Mouse (Mus musculus) CD8-positive naive resting alpha-beta T cell, adult 2 months (primary cell): Measurements from ENCODE around the gene Eml6.

Experiments
- DNase-seq, 2 experiments: peaks; one replicate each; pipeline ENCODE4 v3.0.0; 2022; ENCODE audit warnings: low read depth in 2 of 2, low spot score in 2 of 2

Eml6 gene

DNA sequence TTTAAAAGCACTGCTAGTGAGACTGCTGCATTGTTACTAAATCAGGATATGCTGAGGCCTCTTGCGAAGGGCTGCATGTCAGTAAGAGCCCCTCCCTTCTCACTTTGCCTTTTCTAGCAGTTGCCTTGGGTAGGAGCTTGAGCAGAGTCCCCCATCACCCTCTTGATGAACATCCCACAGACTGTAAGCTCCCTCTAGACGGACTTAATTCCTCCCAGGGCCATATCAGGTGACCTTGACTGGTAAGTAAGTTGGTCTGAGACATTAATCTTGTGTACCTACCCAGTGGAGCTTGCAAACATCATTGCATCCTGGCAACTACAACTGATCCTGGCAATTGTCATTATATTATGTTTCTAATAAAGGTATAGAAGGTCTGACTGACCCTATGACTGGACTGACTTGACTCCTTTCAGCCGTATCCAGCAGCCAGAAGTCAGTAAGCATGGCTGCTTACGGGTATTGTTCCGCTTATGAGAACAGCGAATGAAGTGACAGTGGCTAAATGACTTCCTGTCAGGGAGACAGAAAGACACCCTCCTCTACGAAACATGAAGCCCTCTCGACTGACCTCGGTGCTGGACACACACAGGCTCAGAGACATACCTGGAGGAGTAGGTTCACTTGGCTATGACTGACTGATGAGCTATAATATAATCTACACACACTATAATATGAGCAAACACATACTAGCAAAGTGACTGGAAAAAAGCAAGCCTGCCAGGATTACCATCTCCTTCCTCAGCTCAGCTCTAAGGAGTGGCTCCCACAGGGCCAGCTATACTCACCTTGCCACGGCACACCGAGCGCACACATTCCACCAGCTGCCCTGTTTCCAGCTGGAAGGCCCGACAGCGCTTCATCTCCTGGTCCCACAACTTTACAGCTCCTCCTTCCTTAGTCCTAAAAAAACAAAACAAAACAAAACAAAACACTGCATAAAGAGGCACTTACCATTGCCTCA is 273.9 kb downstream of the Eml6 start:
- no peak for DNase-seq

DNA sequence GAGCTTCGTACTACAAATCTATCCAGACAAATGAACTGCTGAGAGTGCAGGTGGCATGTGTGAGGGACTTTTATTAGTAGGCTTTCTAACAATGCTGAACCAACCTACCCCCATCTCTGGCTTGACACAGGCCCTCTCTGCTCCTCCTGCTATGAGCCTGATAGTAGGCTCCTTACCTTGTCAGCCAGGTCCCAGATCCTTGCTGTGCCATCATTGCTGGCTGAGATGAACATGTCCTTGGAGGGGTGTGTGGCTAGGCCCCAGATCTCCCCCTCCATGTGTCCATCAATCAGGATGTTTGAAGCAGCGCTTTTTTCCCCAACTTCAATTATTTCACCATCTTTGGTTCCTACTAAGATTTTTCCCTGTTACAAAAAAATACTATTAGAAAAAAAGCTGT is 274.8 kb downstream of the Eml6 start:
- no peak for DNase-seq

DNA sequence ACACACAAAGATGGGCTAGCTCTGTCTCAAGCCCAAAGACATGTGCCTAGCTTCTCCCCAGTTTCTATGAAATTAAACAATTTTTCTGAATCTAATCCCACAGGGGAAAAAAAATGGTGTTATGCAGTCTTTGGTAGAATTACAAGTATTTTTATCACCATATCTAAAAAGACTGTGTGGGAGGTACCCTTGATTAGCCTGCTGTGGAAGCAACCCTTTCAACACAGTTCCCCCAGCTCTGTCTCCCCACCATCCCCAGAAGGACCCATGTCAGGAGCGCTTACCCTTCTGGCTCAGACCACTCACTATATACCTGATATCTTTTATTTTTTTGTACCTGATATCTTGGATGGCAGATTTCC is 276.4 kb downstream of the Eml6 start:
- no peak for DNase-seq

DNA sequence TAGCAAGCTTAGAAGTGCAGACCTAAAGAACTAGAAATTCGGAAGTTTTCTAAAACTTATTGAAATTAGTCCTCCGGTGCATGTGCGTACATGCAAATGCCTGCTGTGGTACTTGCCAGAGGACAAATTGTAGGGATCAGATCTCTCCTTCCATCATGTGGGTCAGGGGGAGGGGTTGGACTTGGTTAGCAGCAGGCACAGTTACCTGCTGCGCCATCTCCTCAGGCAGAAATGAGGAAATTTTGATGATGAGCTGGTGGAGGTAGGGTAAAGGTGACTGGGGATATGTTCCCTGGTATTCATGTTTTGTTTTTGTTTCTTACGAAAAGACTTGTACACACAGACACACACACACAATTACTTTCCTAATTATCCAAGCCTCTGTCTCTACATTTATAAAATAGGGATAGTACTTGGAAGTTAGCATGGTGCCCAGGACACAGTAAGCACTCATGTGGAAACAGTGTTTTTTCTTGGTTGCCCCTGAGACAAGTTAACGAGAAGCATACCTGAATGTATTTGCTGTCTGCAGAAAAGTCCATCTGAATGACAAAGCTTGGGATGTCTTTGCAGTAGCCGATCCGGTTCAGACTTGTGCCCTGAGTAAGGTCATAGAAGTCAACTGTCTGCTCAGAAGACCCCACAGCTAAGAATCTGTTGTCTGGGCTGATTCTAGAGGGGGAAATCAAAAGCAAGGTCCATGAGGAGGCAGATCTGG is 276.9 kb downstream of the Eml6 start:
- DNase-seq: no peak

DNA sequence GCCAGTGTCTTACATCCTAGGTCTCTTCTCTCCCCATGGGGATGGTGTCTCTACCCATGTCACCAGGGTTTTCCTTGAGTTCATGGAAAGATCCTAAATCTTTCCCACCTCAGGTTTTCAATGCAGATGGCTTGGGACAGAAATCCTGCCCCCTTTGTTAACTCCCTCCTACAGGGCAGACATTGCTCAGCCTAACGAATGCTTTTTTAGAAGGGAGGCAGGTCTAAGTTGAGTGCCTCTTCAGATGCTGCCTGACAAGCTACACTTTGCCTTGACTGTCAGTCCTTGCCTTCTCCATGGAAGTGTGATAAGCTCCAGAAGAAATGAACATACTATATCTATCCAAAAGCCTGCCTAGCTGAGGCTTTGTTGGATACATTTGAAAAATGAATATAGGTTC is 278.0 kb downstream of the Eml6 start:
- no peak for DNase-seq

DNA sequence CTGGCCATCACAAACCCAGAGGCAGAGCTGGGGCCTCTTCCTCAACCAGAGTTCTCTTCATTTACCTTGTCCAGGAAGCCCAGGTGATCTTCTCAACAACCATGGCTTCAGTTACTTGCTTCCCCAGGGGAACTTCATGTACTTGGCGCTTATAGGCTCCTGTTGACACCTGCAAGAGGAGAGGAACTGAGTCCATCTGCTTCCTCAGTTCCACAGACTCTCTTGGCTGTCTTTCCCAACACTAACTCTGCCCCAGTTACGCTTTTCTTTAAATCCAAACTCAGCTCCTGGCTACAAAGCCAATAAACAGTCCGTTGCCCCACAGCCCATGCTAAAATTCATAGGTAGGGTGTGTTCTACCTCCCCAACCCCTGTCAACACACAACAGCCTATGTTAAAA is 278.5 kb downstream of the Eml6 start:
- DNase-seq: no peak

DNA sequence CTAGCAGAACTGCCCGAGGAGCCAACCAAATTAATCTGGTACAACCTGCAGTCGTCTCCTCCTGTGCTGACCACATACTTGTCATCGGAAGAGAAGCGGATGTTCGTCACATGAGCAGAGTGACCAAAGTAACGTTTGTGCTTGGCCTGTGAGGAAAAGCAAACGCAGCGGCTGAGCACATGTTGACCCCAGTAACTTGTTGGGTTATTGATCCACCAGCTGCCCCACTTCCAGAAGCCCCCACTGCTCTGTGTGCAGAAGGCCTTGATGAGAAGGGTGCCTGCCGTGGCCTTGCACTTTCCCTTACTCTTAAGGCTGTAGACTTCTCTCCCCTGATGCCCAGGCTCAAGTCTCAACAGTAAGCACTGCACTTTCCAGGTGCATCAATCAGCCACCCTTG is 279.6 kb downstream of the Eml6 start:
- no peak for DNase-seq

DNA sequence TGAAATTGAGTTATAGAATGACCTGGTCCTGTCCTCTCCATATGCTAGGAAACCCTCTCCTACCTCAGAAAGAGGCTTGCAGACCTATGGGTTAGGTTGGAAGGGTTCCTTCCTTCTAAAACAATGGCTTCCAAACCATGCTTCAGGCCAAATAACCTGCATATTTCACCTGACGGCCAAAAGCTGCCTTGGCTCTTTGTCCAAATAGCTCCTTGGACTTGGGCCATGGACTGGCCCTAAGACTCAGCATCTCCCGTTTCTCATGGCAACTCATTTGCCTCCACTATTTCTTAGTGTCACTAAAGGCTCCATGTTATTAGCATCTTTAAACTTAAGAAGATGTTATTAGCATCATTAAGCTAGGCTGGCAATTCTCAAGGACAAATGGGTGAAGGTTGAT is 280.3 kb downstream of the Eml6 start:
- DNase-seq: no peak

DNA sequence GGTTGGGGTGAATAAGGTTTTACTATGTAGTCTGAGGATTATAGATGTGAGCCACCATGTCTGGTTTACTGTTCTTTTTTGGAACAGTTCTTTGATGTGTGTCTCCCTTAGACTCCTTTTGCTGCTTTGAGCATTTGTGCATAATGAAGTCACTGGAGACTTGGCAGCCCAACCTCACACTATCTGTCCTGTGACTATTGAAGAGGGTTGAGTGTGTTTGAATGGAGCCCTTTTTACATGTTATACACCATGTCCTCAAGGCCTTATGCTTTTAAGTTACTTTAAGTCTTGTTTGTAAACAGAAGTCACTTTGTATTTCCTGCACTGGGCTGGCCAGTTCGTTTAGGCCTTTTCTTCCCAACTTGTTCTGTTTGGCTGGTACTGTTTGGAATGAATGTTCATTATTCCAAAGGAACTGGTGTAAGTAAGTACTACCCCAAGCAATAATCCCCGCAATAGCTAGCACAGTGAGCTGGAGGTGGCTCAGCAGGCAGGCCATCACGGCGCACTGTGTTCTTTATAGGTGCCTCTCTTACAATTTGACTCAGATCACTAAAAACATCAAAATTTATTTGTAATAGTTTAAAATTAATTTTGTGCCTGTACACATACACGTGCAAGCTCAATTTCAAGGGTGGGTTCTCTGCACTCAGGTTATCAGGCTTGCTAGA is 280.9 kb downstream of the Eml6 start:
- DNase-seq: no peak

DNA sequence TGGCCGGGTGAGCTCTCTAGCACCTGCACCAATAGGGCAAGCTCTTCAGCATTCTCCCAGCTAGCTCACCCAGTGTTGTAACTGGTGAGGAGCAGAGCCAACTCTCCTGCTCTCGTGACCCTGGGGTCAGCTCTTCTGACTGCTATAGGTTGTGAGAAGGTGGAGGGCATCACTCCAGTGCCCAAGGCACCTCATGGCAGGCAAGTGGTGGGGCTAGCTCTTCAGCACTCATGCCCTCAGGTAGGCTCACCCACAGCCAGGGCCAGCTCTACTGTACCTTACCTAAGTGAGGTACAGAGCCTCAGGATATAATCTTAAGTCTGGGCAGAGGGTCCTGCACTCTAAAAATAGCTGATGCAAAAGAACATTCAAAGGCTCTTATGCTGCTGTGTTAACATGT is 286.1 kb downstream of the Eml6 start:
- DNase-seq: no peak

DNA sequence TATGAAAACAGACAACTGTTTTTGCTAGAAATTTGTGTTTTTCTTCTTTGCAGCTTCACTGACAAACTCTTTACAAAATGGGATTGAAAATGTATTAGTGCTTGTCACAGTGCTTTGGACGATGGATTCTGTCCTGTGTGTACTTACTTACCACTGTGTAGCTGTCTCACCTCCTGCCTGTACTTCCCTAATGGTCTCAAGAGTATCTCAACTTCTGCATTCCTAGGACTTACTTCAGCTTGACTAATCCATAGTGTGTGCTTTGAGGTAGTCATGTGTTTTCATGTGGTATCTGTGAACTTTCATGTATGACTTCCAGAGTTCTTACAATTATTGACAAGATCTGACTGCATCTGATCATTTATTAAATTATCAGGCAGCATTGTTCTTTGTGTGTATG is 297.9 kb downstream of the Eml6 start:
- DNase-seq: no peak

DNA sequence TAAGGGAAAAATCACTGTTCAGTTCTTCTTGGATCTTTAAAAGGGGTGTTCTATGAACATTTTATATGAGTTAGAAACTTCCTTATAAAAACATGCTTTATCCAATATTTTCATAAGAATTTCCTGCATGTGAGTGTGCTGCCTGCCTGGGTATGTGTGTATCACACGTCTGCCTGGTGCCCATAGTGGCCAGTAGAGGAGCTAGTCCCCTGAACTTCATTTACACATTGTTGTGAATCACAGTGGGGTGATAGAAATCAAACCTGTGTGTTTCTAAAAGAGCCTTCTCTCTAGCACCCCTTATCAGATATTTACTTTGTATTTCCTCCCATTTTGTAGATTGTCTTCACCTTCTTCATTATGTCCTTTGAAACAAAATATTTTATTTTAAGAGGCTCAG is 300.2 kb downstream of the Eml6 start:
- DNase-seq: no peak

DNA sequence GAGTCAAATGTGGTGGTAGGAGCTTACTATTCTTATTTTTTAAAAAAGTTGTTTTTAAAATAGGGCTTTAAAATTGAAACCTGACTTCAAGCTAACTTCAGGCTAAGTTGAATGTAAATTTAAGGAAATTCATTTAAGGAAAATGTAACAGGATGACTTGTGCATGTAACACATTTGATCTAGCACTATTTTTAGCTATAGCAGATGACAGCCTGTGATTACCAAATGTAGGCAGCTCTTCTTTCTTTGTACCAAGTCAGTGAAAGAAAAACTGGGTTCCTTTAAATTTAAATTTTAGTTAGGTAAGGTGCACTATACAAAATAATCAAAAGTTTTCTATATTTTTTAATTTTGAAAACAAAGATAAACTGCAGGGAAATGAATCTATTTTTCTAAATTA is 300.7 kb downstream of the Eml6 start:
- DNase-seq: no peak

DNA sequence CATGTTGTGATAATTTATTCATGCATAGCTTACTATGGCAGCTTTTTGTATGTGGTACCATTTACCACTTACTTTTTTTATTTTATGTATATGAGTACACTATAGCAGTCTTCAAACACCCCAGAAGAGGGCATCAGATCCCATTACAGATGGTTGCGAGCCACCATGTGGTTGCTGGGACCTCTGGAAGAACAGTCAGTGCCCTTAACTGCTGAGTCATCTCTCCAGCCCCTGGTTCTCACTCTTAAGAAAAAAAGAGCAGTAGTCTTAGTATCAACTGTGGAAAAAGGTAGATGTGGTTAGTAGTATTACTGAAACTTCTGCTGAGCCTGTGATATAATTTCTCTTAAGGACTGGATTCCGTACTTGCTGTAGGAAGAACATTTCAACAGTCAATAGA is 301.6 kb downstream of the Eml6 start:
- DNase-seq: no peak

DNA sequence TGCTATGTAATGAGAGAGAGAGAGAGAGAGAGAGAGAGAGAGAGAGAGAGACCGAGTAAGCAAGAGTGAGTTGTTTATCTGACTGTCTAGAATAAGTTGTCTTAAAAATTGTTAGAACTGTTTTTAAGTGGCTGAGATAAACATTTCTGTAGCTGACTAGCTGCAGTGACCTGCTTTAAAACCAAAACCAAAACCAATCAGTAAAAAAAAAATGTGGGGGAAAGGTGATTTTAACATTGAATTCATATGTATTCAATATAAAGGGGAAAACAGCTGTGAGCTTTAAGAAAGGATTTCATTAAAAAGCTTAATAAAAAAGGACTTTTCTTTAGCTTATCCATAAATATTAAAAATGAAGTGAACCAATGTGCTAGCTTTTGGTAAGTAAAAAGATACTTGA is 306.2 kb downstream of the Eml6 start:
- no peak for DNase-seq

DNA sequence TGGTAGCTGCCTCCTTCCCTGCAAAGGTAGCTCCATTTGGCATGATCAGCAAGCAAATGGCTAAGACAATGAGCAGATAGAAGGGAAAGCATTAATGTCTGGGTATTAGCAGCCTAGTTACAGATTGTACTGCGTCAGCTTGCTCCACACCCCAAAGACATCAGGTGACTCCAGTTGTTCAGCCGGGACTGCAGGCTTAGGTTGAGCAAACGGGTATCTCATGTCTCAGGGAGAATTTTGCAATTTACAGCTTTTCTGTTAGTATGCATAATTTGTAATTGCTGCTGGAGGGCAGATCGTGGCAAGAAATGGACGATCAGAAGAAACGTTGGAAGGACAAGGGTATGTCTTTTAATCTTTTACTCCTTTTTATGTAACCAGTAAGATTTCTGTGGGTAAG is 307.3 kb downstream of the Eml6 start:
- no peak for DNase-seq

DNA sequence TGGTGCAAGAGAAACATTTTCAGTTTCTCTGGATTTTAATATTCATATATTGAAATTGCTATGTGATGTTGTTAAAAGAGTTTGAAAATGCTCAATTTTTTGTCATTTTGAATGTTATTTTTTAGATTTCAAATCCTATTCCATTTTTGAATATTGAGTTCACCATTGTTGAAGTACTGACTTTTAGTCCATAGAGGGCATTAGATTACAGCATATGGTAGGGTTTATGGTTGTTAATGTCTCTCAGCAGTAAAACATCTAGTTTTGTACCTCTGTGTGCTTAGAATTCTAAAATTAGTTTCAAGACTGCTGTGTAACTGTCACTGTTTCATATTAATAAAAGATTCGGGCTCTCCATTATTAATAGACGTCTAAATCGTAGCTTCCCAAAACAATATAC is 310.3 kb downstream of the Eml6 start:
- DNase-seq: no peak

DNA sequence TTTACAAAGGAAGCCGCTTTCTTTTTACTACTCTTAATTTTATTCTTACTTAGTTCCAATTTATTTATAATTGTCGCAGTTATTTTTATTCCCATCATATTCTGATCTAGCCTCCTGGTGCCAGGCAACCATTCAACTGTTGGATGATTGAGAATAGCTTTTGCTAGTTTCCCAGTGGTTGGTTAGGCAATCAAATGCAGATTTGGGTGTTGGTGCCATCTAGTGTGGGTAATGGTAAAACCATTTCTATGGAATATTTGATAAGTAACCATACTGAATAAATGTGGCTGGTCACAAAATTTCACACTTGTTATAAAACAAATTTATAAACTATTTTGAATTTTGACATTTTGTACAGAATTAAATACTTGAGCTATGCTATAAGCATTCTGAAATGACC is 311.0 kb downstream of the Eml6 start:
- peak in 1 of 2 experiments; percentile 1 for DNase-seq

DNA sequence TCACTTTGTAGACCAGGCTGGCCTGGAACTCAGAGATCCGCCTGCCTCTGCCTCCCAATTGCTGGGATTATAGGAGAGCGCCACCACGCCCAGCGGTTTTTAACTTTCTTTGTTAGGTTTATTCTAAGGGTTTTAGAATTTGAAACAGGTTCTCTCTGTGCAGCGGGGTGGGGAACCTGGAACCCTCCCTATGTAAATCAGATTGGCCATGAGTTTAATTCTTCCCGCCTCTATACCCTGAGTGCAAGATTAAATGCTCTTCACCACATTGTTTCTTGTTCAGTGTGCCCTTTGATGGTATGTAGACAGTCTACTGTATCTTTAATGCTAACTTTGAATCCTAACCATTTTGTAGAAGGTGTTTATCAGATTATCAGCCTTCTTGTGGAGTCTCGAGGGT is 311.7 kb downstream of the Eml6 start:
- no peak for DNase-seq

DNA sequence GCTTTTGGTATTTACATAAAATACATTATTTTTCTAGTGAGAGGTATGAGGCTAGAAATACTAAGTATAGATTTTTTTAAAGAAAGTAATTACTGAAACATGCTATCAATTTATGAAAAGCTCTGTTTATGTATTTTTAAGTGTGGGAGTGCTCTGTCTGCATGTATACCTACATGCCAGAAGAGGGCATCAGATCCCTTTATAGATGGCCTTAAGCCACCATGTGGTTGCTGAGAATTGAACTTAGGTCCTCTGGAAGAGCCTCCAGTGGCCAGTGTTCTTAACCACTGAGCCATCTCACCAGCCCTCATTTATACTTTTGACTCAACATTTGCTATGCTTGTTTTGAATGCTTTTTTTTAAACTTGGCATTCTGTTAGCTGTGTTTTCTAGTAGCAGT is 316.3 kb downstream of the Eml6 start:
- no peak for DNase-seq

DNA sequence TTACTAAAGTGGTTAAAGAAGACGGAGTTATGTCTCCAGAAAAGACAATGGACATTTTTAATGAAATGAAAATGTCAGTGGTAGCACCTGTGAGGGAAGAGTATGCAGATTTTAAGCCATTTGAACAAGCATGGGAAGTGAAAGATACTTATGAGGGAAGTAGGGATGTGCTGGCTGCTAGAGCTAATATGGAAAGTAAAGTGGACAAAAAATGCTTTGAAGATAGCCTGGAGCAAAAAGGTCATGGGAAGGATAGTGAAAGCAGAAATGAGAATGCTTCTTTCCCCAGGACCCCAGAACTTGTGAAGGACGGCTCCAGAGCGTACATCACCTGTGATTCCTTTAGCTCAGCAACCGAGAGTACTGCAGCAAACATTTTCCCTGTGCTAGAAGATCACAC is 319.0 kb downstream of the Eml6 start:
- DNase-seq: no peak

DNA sequence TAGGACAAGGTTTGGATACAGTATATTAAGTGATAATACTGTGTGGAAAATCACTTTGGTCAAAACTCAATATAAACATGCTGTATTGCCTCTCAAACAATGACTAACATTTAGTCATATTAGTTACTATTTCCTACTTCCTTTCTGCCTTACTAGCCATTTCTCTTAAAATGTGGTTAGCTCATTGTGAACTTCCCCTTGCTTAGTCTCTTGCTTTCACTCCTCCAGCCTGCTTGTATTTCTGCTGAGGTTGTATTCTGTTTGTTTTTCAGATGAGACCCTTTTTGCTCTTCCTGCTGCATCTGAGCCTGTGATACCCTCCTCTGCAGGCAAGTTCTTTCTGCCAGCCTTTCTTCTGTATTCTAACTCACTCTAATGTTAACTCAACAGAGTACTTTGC is 320.6 kb downstream of the Eml6 start:
- DNase-seq: no peak
